Mouse (Mus musculus) heart, postnatal 0 days (tissue): ENCODE results near the gene Rex1bd.

Experiments
- CTCF ChIP-seq: IDR thresholded peaks from 2 replicates; pipeline ENCODE4 v1.5.1; 2016; ENCODE audit warnings: antibody characterized with exemption, control low read depth, low read depth
- EP300 ChIP-seq: IDR thresholded peaks from 2 replicates; pipeline ENCODE4 v1.6.1; 2016; ENCODE audit warnings: antibody characterized with exemption, low read depth

DNA sequence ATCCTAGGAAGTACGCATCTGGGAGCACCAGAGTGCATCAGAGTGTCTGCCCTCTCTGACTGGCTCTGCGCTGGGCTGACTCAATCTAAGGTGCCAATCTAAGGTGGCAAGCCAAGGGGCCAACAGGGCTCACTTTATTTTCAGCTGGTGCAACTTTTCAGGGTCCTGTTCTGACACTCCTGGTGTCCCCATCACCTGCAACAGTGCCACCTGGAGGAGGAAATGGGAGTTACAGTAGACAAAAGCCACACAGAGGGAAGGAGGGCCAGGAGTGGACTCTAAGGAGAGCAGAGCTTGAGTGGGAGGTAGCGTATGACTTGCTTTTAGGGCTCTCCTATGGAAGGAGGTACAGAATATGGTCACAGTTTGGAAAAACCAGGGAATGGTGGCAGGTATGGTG is 1.7 kb downstream of the Rex1bd start:
- peak; percentile 85 for TF ChIP-seq CTCF
- no peak for TF ChIP-seq EP300
